Mouse (Mus musculus): ENCODE data around the gene Ankrd54.
A peak's percentile ranks its signal among the peaks of the same experiment; 100 is the strongest.

Ankrd54 gene

GRCm38 (mm10) chr15:79075658-79076365, 13.1 kb upstream of the Ankrd54 start:
- DNase-seq (ENCODE audit: inconsistent ontology term) = no peak

GRCm38 (mm10) chr15:79074913-79075532, 12.3 kb upstream of the Ankrd54 start, which contains the start of gene Eif3l:
TSS of gene Eif3l (plus strand) at chr15:79075179.
- DNase-seq (ENCODE audit: inconsistent ontology term) = peak; percentile 89

GRCm38 (mm10) chr15:79074446-79074845, 11.8 kb upstream of the Ankrd54 start:
- no peak for DNase-seq (ENCODE audit: inconsistent ontology term)

GRCm38 (mm10) chr15:79073752-79074151, 11.1 kb upstream of the Ankrd54 start:
- no peak for DNase-seq (ENCODE audit: inconsistent ontology term)

GRCm38 (mm10) chr15:79071117-79072039, 8.7 kb upstream of the Ankrd54 start:
- DNase-seq (ENCODE audit: inconsistent ontology term) = peak; percentile 19

- DNase-seq (ENCODE audit: inconsistent ontology term) = no peak
Observed at GRCm38 (mm10) chr15:79068416-79068815, 5.7 kb upstream of the Ankrd54 start.

GRCm38 (mm10) chr15:79067631-79068030, 4.9 kb upstream of the Ankrd54 start:
- no peak for DNase-seq (ENCODE audit: inconsistent ontology term)

- no peak for DNase-seq (ENCODE audit: inconsistent ontology term)
Observed at GRCm38 (mm10) chr15:79066276-79066675, 3.6 kb upstream of the Ankrd54 start.

GRCm38 (mm10) chr15:79065086-79065770, 2.5 kb upstream of the Ankrd54 start:
- no peak for DNase-seq (ENCODE audit: inconsistent ontology term)

GRCm38 (mm10) chr15:79063160-79063740, 557 bp upstream of the Ankrd54 start:
- no peak for DNase-seq (ENCODE audit: inconsistent ontology term)

- DNase-seq (ENCODE audit: inconsistent ontology term) = no peak
Observed at GRCm38 (mm10) chr15:79060887-79061565, 1.7 kb downstream of the Ankrd54 start.

GRCm38 (mm10) chr15:79057850-79058249, 4.8 kb downstream of the Ankrd54 start:
- no peak for DNase-seq (ENCODE audit: inconsistent ontology term)

- no peak for DNase-seq (ENCODE audit: inconsistent ontology term)
Observed at GRCm38 (mm10) chr15:79056601-79057000, 6.1 kb downstream of the Ankrd54 start.

GRCm38 (mm10) chr15:79052366-79052765, 10.3 kb downstream of the Ankrd54 start:
- DNase-seq (ENCODE audit: inconsistent ontology term) = no peak

- peak; percentile 51 for DNase-seq (ENCODE audit: inconsistent ontology term)
Observed at GRCm38 (mm10) chr15:79051461-79052360, 11.0 kb downstream of the Ankrd54 start.

- no peak for DNase-seq (ENCODE audit: inconsistent ontology term)
Observed at GRCm38 (mm10) chr15:79050964-79051363, 11.7 kb downstream of the Ankrd54 start.

- no peak for DNase-seq (ENCODE audit: inconsistent ontology term)
Observed at GRCm38 (mm10) chr15:79050160-79050845, 12.4 kb downstream of the Ankrd54 start.

- no peak for DNase-seq (ENCODE audit: inconsistent ontology term)
Observed at GRCm38 (mm10) chr15:79048186-79048585, 14.5 kb downstream of the Ankrd54 start.

GRCm38 (mm10) chr15:79044837-79045236, 17.9 kb downstream of the Ankrd54 start:
- no peak for DNase-seq (ENCODE audit: inconsistent ontology term)

Measured in Muller cell, postnatal 12 days (primary cell).